Mouse (Mus musculus) A20 (cell line): ENCODE measurements at regions not wholly inside any gene's neighbourhood (a gene's known extent, or its start where the extent isn't known, plus 50 kb on each side); places are given as distances from the start of the nearest gene placed in this dataset.

Experiments used
- DNase-seq: peaks from one replicate; pipeline ENCODE4 v3.0.0-alpha.2; 2011; ENCODE audit warnings: low read depth, low spot score

DNA sequence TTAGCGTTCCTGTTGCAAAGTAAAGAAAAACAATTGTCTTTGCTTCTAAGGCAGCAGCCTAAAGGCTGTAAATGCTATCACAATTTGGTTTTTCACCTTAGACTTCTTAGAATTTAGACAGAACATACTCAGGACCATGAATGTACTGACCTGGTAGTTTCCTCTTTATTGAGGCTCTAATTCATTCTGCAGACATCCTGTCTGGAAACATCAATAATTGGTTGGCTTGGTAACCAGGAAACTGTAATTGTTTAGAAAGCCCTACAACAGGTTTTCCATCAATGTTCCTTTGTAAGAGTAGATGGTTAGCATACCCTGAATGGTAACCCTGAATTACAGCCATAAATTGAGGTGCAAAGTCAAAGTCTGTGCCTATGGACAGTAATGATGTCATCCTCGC lies 67.4 kb upstream of the Prr30 start:
- DNase-seq, result no peak
